Mouse (Mus musculus) gastrocnemius, postnatal 4 days (tissue): ENCODE measurements at regions not wholly inside any gene's neighbourhood (a gene's known extent, or its start where the extent isn't known, plus 50 kb on each side); places are given as distances from the start of the nearest gene placed in this dataset.

Source experiments
- DNase-seq, 2 experiments: peaks; one replicate each; pipeline ENCODE4 v3.0.0; 2021 to 2022; ENCODE audit warnings: low spot score in 2 of 2, mixed read lengths in 2 of 2

GRCm38 (mm10) chr9:94467846-94468245, 70.0 kb downstream of the 1190002N15Rik start:
- no peak for DNase-seq

DNA sequence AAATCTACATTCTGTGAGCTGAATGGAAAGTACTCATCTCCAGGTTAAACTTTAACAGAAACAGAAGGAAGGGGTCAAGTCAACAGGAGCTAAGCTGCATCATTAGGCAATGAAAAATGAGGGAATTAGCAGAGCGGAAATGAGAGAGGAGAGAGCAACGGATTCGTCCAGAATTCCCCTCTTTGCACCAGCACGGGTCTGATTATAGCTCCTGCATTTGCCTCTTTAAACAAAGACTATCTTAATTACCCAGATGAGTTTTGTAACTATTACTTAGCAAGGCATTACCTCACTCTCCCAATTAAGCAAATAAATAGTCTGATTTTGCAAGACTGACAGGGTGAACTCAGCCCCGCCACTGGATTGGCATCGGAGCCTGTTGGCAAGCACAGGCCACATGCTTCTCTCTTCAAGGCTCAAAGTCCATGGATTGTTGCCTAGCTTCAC, 81.8 kb downstream of the 1190002N15Rik start:
- no peak for DNase-seq

DNA sequence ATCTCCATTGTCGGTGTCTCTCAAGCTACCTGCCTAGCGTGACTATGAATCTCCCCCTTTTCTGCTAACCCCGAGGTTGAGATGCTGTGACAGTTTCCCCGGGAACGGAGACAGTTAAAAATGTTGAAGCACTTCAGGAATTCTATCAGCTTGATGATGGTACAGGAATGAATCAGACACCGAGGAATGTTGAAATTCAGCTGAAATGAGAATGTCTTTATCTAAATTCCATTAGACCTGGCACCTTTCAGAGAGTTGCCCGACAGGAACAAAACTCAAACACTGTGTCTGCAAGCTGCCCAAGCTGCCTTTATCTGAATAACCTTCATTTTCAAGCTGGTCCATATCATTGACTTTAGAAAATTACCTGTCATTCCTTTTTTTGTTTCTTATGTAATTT, 82.4 kb downstream of the 1190002N15Rik start:
- no peak for DNase-seq

GRCm38 (mm10) chr9:94449911-94450310, 88.0 kb downstream of the 1190002N15Rik start:
- DNase-seq, result no peak

GRCm38 (mm10) chr9:94446182-94446763, 91.6 kb downstream of the 1190002N15Rik start:
- no peak for DNase-seq

DNA sequence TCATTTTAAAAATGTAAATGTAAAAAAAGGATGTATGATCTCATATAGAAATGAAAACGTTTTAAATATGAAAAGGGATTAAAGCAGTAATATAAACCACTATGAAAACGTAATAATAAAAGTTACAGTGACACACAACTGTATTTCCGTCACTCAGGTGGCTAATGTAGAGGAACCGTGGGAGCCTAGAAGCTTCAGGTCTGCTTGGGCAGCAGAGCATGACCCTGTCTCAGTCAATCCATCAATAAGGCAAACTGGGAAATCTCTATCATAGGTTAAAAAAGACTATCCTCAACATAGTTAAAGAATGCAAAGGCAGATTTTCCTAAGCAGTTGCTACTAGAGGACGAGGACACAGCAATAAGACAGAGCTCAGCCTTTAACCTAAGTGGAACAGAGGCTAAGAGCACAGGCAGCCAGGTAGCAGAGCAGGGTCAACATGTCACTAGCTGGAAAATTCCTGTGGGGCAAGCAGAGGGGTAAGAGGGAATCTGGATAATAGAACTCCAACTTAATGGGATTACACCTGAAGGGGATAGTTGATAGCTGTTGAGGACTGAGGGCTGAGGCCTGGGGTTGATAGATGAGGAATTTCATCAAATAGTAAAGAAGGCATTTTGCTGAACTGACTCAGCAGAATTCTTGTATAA, 93.6 kb downstream of the 1190002N15Rik start:
- no peak for DNase-seq

- DNase-seq, result no peak
These were observed 96.5 kb downstream of the 1190002N15Rik start for GRCm38 (mm10) chr9:94441393-94441792.

GRCm38 (mm10) chr9:94433468-94433867, 104.4 kb downstream of the 1190002N15Rik start:
- DNase-seq, result no peak

- no peak for DNase-seq
These were observed 105.6 kb downstream of the 1190002N15Rik start for GRCm38 (mm10) chr9:94432144-94432747.

DNA sequence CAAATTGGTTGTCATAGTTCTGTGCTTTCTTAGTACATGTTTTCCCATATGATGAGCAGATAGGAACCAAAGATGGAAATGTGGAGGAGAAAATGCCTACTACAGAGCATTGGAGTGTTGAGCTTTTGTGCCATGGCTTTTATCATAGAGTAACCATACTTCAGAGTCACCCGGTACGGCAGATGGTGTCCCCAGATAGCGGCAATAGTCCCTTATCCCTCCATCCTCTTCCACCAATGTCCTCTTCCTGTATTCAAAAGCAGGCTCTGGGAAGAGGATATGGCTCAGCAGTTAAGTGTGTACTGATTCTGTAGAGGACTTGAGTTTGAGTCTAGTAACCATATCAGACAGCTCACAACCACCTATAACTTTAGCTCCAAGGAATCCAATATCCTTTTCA, 106.3 kb downstream of the 1190002N15Rik start:
- DNase-seq, result no peak

DNA sequence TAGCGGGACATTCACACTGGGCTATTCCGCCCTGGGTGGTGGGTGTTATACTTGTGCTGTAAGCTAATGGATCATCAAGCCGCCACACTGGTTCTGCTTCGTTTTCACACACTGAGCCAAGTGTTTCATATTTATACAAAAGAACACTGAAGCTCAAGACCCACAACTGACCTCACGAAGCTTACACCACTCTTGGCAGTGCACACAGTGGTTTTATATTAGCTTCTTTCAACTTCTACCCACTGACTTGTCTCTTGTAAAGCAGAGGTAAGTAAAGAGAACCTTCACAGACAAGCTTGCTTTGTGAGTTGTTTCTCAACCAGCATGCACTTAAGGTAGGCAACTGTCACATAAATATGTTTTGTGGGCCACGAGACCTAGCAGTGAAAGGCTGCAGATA, 106.9 kb downstream of the 1190002N15Rik start:
- DNase-seq, result no peak

DNA sequence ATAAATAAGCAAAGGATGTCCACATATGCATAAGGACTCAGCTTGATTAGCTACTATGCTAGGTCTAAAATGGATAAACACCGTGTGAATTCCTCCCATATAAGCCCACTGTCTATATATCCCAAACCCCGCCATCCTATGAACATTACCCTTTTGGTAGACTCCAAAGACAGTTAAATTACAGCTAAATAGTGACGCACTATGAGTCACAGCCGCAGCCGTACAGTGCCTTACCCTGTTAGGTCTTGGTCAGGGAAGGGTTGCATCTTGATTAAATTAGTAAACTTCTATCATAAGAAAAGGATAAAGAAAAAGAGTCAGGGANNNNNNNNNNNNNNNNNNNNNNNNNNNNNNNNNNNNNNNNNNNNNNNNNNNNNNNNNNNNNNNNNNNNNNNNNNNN, 111.1 kb downstream of the 1190002N15Rik start:
- DNase-seq, result no peak

- no peak for DNase-seq
These were observed 112.1 kb downstream of the 1190002N15Rik start for GRCm38 (mm10) chr9:94425804-94426203.

DNA sequence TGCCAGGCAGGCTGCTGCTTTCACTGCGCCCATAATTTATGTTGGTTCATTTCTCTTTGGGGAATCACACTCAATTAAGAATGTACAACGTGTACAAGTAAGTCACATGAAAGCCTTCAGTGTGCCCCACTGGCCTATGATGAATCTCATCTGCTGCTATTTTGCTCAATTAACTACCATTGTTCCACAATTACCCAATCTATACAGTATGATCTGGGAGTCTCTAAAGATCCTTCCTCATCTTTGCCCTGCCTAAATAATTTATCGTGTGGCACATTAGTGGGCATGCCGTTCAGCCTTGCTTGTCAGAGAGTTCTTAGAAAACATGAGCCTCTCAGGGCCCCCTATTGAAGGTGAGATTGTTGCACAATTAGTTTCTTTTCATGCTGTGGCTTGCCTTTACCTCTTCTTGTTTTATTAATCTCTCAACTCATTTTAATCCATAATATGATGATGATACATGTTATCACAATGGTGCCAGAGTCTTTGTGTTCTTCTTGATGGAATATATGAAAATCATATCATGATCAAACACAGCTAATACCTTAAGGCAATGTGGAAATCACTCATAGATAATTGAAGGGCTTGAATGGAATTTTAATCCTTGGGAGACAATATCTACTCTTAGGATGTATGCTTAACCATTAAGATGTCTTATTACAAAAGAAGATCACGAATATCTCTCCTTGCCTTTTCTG, 113.3 kb downstream of the 1190002N15Rik start:
- DNase-seq, result no peak

DNA sequence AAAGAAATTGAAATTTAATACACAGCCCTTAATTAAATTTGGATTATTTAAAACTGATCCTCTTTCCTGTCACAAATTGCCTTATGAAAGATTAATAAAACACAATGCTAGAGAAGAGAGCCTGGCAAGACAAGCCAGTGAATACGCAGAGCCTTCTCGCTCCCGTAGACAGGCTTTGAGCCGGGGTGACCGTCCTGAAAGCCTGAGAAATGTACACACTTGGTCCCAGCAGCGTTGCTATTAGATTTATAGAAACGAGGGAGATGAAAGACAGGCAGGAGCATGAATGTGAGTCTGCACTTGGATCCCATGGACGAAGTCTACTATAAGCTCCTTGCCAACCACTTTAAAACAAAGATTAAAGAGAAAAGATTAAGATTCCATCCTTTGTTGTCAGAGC, 127.3 kb downstream of the 1190002N15Rik start:
- DNase-seq, result no peak

- DNase-seq, result no peak
These were observed 127.8 kb downstream of the 1190002N15Rik start for GRCm38 (mm10) chr9:94410042-94410441.

- DNase-seq, result no peak
These were observed 129.1 kb downstream of the 1190002N15Rik start for GRCm38 (mm10) chr9:94408635-94409323.

GRCm38 (mm10) chr9:94407671-94408070, 130.2 kb downstream of the 1190002N15Rik start:
- DNase-seq, result no peak

GRCm38 (mm10) chr9:94404551-94404950, 133.3 kb downstream of the 1190002N15Rik start:
- DNase-seq, result no peak

- DNase-seq, result no peak
These were observed 137.3 kb downstream of the 1190002N15Rik start for GRCm38 (mm10) chr9:94400596-94400995.

DNA sequence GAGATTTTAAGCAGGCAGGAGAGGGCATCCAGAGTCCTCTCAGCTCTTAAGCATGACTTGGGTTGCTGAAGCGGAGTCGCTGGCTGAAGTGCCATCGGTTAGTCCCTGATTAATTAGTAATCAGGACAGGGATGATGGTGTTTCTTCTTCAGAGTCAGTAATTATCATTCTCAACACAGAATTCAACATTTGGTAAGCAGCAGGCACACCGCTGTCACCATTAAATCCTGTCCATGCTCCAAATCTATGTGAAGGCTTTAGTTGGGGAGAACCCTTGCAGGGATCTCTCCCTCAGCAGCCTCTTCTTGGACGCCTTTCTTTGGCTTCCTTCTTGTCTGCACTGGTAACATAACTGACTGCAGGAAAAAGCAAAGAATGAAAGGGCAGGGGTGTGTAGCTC, 142.7 kb downstream of the 1190002N15Rik start:
- DNase-seq, result no peak
